Mouse (Mus musculus) T-helper 2 cell (primary cell): Measurements from ENCODE around the gene Znrd1as.
"Not testable (repeated sequence)": the region's sequence is repeated elsewhere in the genome, so short reads cannot be mapped to it uniquely, and the experiment has no call there.

Source experiments
- in situ Hi-C: fragments of 300-600 bp; cut with MboI, MseI; formaldehyde crosslinking; loops from one replicate; pipeline ENCODE4 v1.15.1; 2025; ENCODE audit warnings: high pct_unique_total_duplicates

Znrd1as gene

DNA sequence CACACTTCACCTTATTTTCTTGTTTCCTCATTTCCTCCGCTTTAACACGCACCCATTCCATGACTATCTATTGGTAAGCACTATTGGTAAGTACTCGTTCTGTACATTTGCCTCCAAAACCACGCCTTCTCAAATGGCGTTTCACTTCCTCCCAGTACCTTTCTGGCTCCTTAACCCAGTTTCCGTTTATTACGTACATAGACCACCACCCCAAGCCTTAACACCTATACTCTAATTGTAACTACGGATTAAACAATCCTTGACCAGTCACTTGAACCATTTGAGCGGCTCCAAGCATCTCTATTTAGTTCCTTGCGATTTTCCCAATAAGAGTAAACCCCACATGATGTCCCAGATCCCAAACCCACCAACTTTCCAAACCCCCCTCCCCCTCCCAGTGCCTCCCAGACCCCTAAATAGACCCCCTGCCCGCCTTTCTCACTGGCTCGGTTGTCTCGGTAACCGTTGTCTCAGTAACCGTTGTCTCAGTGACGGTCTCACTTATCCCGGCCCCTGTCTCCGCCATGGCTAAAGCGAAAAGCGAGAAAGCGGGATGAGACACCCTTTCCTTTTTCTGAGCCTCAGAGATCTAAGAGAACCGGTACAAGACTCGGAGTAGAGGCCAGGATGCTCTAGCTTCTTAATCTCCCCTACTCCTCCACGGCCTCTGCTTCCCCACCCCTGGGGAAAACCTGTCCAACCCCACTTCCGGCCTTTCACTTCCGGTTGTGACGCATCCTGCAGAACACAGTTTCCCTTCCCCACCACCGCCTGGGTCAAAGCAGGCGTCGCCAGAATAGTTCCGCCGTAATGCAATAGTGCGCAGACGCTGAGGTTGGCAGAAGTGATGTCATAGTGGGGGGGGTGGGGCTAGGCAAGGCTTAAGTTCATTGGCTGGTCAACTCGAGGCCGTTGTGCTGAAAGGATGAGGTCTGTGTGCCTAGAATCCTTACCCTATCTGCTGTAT lies 7.1 kb upstream of the Znrd1as start, which contains the start of gene Ppp1r11:
Ppp1r11 (minus strand) TSS at position 761 of the 967 bp plus-strand sequence.
- in situ Hi-C loops = loop anchor here (25.0 kb wide), 1 partner anchor 1964 kb away; the partner anchor contains the start of gene Lsm2

DNA sequence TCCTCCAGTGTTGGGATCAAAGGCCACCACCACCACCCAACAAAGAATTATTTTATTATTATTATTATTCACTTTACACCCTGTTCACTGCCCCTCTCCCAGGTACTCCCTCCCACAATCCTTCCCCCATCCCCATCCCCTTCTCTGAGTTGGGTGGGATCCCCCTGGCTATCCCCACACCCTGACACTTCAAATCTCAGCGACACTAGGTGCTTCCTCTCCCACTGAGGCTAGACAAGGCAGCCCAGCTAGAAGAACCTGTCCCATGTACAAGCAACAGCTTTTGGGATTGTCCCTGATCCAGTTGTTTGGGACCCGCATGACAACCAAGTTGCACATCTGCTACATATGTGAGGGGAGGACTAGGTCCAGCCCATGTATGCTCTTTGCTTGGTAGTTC lies 5.8 kb upstream of the Znrd1as start:
- in situ Hi-C loops = loop anchor here (25.0 kb wide), 1 partner anchor 1965 kb away; the partner anchor contains the start of gene Lsm2

DNA sequence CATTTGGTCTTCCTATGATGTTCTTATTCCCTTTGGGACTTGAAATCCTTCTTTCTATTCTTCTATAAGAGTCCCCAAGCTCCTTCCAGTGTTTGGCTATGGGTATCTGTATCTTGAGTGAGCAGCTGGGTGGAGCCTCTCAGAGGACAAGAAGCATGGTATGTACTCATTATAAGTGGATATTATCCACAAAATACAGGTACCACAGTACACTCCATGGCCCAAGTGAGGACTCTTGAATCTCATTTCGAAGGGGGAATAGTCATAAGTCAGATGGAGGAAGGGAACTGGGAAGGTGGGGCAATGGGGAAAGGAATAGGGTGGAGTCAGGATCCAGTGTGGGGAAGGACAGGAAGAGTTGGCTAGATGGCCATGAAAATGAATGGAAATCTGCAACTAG lies 5.3 kb upstream of the Znrd1as start:
- in situ Hi-C loops = loop anchor here (25.0 kb wide), 1 partner anchor 1966 kb away; the partner anchor contains the start of gene Lsm2

DNA sequence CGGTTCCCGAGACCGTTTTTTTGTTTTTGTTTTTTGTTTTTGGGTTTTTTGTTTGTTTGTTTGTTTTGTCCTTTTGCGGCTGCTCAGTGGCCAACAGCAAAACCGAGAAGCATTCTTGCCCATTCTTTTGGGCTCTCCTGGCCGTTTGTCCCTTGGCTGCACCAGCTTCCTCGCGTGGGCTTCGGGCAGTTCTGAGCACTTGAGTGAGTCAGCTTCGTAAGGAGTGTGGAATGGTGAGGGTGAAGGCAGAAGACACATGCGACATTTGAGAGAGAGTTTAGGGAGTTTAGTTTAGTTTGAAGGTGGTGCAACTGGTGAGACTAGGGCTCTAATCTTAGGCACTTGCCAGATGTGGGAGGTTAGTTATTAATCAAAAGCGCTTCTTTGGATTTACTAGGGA lies 492 bp downstream of the Znrd1as start:
- in situ Hi-C loops = loop anchor here (25.0 kb wide), 1 partner anchor 1972 kb away; the partner anchor contains the start of gene Lsm2

DNA sequence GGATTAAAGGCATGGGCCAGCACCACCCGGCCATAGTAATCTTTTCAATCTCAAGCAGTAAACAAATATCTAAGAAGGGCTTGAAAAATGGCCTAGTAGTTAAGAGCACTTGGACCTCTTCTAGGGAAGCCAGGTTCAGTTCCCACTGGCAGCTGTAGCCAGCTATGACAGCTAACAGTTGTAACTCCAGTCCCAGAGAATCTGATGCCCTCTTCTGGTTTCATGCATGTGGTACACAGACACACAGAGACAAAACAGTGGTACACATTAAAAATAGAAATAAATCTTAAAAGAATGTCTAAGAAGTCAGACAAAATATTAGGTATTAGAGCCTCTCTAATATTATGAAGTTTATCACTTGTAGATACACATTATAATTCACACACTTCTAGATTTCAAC lies 2.7 kb downstream of the Znrd1as start:
- in situ Hi-C loops = loop anchor here (25.0 kb wide), 1 partner anchor 1974 kb away; the partner anchor contains the start of gene Lsm2

DNA sequence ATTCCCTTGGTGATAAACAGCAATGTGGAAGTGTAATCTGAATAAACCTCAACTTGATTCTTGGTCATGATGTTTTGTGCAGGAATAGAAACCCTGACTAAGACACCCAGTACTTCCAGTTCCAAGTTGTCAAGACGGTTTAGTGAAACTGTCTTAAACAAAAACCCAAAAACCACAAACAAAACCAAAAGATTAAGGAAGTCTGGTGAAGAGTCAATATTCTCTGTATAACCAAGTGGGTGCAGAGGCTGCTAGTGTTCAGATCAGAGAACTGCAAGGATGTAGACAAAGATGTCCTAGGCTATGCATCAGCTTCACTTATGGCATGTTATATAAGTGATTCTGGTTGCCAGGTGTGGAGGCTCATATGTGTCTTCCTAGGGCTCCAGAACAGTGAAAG lies 8.5 kb downstream of the Znrd1as start:
- in situ Hi-C loops = loop anchor here (25.0 kb wide), 1 partner anchor 1980 kb away; the partner anchor contains the start of gene Lsm2

DNA sequence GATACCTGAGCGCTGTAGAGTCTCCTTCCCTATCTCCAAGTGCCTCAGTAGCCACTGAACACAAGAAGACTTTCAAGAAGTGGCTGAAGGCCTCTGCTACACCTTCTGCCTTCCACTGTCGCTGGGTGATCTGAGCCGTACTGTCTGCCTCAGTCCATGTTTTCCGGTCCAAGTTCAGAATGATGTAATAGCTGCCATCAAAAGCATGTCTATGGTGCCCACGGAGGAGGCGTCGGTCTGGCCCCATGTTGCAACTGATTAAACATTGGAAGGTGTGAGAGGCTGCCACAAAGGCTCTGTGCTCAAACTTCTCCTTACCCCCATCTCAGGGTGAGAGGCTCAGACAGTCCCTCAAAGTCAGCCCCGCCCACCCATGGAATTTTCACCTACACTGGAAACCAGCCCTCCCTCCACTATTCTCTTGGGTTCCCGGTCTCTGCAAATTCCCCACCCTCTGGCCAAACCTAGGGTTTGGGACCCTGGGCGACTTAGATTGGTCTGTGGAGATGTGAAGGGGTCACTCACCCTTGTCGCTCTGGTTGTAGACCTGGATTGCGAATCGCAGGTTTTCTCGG lies 12.0 kb downstream of the Znrd1as start:
- in situ Hi-C loops = loop anchor here (25.0 kb wide), 1 partner anchor 1983 kb away; the partner anchor contains the start of gene Lsm2

DNA sequence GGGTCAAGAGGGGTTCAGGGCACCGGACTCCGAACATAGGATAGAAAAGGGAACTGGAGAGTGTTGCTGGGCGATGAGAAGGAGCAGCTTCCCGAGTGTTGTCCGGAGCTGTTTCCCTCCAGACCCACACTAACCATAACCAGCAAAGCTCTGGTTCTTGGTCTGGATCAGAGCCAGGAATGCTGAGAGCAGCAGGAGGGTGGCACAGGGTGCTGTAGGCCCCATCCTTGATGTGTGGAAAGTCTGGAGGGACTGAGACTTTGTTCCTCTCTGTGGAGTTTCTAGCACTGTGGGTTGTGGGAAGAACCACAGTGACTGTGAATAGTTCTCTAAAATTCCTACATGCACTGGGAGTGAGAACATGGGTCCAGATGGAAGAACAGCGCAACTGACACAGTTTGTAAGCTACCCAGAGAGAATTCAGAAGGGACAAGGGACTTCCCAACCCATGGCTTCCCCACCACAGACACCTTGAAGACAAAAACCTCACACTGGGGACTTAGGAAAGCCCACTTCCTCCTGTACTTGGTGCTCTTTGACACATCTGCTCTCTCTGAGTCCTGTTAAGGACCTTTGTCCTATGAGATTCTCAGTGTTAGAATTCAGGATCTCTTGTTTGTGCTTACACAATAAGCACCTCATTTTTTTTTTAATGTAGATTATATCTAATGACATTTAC lies 12.9 kb downstream of the Znrd1as start:
- in situ Hi-C loops = loop anchor here (25.0 kb wide), 1 partner anchor 1984 kb away; the partner anchor contains the start of gene Lsm2

DNA sequence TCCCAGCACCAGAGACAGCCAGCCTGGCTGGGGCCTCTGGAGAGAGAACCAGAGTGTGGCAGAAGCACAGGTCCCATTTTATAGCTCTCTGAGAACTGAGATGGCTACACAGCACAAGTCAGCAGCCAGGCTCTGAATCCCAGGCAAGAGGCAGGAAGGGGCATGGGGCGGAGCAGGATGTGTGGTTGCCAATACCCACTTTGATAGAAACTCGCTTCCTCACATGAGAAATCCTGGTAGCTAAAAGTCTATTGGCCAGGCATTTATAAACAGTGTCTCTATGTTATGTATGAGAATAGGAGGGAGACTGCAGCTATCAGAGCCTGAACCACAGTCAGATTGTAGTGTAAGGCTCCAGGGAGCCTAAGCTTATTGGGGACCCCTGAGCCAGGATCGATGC lies 14.4 kb downstream of the Znrd1as start:
- in situ Hi-C loops = loop anchor here (25.0 kb wide), 1 partner anchor 1985 kb away; the partner anchor contains the start of gene Lsm2

DNA sequence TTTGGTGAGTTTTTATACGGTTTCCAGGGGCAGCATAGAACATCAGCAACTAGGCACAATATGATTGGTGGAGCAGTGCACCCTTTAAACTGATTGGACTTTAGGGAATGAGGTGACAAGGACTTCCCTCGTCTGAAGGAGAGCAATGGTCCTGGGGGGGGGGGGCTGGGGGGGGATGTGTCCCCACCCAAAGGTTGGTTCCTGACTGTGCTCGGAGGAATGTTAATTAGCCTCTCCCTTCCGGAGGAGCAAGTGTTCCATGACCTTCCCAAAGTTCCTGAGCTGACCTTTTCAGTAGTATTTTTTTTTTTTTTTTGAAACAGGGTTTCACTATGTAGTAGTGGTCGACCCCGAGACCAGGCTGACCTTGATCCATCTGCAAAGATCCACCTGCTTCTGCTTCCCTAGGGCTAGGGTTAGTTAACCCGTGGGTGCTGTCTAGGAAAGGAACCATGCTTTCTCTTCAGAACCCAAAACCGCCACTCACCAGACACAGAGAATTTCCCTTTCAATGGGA lies 14.9 kb downstream of the Znrd1as start:
- in situ Hi-C loops = loop anchor here (25.0 kb wide), 1 partner anchor 1986 kb away; the partner anchor contains the start of gene Lsm2

DNA sequence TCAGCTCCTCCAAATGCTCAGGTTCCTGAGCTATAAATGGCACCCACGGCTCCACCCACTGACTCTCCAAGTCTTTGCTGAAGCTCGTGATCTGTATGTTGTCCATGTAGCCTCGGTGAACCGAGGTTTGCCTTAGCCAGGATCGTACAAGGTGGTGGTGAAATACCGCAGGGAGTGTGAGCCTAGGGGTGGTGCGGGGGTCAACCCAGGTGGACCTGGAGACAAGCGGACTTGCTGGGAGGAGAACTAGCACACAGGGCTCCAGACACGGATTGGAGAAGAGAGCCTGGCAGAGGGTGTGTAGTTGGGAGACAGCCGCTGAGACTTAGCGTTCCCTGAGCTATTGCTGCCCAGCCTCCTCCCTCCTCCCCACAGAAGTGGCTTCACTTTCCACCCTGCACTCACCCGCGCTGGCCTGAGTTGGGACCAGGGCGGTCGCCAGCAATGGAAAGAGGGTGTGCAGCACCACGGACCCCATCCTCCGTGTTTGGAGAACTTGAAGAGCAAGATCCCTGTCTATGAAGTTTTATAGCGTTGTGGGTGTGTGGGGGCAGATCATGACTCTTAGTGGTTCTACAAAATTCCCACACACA lies 22.9 kb downstream of the Znrd1as start, which contains the start of gene 2410137M14Rik:
2410137M14Rik (minus strand) TSS at position 17 of the 593 bp plus-strand sequence.
- in situ Hi-C loops = no loop called here

DNA sequence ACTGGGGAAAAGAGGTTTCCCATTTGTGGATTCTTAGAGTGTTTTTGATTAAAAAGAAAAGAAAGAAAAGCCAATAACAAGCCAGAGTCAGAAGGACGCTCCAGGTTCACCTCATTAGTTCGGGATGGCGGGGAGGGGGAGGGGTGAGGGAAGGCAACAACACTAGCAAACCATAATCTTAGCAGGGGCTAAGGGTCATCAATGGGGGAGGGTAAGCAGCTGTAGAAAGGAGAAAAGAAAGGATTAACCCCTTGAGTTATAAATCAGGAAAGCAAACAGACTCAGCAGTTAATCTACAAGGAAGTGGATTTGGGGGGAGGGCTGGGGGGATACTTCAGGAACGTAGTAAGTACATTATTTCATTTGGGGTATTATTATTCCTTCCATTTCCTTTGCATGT lies 23.5 kb downstream of the Znrd1as start:
- in situ Hi-C loops = no loop called here

DNA sequence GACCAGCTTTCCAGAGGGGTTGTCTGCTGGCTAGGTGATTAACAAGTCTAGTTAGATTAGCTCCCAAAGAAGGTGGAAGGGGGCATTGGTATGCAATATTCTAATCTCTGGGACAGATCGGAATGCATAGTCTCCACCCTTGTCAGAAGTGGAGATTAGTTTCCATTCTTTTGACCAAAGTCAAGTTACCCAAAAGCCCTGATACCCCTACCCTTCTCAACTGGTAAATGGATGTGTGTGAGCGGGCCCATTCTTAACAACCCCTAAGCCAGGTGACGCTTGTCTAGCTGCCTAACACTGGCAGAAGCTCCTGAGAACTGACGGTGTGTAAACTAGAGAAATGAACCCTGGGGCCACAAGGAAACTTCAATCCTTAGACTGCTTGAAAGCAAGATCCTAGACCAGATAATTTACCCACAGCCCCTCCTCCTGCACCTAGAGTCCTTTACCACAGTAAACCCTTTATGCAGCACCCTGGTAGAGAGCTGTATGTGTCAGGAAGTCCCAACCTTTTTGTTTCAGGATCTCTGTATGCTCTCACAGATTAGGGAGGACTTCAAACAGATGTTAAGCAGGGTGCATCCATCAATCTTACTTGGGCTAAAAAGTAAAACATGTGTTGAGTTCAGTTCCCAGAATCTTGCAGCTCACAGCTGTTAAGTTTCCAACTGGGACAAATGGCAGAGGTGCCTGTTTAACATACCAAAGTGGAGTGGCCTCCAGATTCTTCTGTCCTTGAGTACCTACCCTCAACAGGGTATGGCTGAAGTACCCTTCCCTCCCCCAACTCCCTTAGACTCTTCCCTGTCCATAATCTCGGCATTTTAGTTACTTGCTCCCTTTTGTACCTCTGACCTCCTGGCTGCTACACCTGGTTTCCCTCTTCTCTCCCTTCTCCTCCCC lies 24.1 kb downstream of the Znrd1as start:
- in situ Hi-C loops = no loop called here

DNA sequence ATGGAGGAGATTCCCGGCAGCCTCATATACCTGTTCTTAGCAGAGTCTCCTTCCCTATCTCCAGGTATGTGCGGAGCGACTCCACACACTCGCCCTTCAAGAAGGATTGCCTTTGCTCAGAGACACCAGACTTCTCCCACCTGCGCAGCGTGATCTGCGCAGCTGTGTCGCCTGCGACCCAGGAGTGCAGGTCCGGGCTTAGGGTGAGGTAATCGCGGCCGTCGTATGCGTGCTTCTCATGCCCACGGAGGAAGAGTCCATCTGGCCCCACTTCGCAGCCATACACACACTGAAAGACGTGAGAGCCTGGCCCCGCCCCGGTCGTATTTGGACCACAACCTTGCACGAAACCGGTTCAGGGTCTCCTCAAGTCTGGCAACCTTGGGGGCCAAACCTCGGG lies 30.1 kb downstream of the Znrd1as start:
- in situ Hi-C loops = no loop called here

DNA sequence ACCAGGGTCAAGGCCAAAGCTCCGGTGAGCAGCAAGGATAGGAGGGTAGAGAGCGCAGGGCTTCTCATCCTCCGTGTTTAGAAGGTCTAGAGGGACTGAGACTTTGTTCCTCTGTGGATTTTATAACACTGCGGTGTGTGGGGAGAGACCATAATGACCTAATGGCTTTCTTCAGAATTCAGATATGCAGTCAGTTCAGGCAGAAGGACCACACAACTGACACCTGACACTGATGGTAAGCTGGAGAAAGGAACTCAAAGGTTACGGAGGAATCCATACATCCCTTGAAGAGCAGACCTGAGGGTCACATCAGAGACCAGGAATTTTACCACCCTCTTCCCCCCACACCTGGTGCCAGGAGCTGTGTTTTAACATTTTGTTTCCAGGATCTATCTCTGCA lies 31.0 kb downstream of the Znrd1as start, which contains the start of gene H2-M5:
H2-M5 (minus strand) TSS at position 101 of the 400 bp plus-strand sequence.
- in situ Hi-C loops = no loop called here

DNA sequence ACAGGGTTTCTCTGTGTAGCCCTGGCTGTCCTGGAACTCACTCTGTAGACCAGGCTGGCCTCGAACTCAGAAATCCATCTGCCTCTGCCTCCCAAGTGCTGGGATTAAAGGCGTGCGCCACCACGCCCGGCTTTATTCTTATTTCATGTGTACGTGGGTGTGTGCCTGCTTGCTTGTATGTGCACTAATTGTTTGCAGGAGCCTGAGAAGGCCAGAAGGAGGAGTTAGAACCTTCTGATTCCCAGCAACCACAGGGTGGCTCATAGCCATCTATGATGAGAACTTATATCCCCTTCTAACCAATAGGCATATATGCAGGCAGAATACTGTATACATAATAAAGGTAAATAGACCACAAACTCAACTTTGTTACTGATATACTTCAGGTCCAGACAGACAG lies 32.2 kb downstream of the Znrd1as start:
- in situ Hi-C loops = not testable (repeated sequence)

DNA sequence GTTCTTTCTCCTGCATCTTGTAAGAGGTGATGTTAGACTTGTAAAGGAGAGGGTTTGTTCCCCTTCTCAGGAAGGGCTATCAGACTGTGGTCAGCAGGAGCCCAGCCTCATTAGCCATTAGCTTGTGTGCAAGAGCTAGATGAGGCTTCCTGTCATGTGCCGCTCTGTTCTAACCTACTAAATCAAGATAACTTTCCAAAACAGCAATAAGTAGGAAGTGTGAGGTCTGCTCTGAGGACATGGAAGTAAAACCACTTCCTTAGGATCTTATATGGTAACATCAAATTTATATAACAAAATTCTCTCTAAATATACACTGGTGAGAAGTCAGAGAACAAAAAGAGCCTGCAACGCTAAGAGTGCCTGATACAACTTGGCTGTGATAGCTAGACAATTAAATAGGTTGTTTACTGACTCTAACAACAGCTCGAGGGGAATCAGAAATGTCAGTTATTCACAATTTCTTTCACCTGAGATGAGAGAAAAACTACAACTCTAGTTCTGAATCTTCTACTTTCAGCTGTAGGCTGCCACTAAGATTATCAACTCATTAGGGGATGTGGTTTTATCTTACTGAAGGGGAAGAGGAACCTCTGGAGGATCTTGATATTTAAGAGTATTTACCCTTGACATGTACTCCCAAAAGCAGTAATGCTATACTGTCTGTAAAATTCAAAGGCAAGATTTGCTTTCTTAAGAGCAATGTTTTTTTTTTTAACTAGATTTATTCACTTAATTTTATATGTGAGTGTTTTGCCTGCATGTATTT lies 34.1 kb downstream of the Znrd1as start:
- in situ Hi-C loops = no loop called here

DNA sequence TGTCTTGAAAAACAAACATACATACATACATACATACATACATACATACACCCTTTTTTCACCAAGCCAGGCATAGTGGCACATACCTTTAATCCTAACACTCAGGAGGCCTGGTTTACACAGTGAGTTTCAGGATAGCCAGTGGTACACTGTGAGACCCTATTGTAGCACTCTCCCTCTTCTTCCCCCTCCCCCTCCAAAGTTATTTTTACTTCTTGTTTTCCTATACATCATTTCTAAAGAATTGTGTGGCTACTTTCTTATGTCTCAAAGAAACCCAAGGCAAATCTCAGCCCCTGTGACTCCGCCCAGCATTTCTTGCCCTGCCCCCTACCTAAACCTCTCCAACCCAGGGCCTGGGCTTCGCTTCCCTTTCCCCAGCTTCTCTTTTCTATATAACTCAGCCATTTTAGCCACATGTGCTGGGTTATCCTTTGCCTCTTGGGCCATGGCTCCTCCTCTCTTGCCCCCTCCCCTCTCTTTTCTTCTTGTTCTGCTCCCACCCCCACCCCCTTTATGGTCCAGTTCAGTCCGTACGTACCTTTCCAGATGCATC lies 35.5 kb downstream of the Znrd1as start:
- in situ Hi-C loops = no loop called here

DNA sequence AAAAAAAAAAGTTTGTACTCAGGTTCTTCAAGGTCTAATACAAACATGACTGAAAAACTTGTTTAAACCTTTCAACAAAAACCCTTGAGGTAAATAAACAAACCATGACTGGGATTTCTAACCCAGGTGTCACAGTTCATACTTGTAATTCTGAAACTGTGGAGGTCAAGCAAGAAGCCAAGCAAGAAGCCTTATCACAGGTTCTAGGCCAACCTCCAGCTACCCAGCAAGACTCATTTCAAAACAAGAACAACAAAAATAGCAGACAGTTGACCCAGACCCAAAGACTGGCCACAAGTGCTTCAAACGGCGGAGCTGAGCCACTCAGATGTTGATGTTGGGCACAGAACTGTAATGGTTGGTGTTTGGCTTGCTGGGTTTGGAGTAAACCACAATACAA lies 36.1 kb downstream of the Znrd1as start:
- in situ Hi-C loops = no loop called here
